Mouse (Mus musculus) hindbrain, embryonic 12.5 days (tissue): Measurements from ENCODE around the gene Pgc. TPM values are rescaled to one million over a fixed set of nuclear protein-coding genes. Genes with fewer than 3 reads are reported as not detected.

Experiments used
- ATAC-seq: fragments of 200-750 bp; cut with Nextera tagmentation; 2 replicates; pipeline ENCODE4 v1.8.0; 2017; ENCODE audit warnings: moderate TSS enrichment; ENCODE audit not compliant: low FRiP score
- H3K27ac ChIP-seq: fragments of 300-500 bp; sonication (generic); 2 replicates; pipeline ENCODE4 v1.5.1; 2016; ENCODE audit warnings: mild to moderate bottlenecking
- H3K27me3 ChIP-seq: fragments of 300-500 bp; sonication (generic); 2 replicates; pipeline ENCODE4 v1.6.1; 2016; ENCODE audit warnings: mild to moderate bottlenecking
- H3K36me3 ChIP-seq: fragments of 300-500 bp; sonication (generic); 2 replicates; pipeline ENCODE4 v1.6.1; 2016; ENCODE audit warnings: mild to moderate bottlenecking
- H3K4me1 ChIP-seq: fragments of 300-500 bp; sonication (generic); 2 replicates; pipeline ENCODE4 v1.6.1; 2016
- H3K4me2 ChIP-seq: fragments of 300-500 bp; sonication (generic); replicated peaks from 2 replicates; pipeline ENCODE4 v1.6.1; 2016; ENCODE audit warnings: mild to moderate bottlenecking
- H3K4me3 ChIP-seq: fragments of 300-500 bp; sonication (generic); 2 replicates; pipeline ENCODE4 v1.5.1; 2016; ENCODE audit warnings: mild to moderate bottlenecking
- H3K9ac ChIP-seq: fragments of 300-500 bp; sonication (generic); 2 replicates; pipeline ENCODE4 v1.6.1; 2016; ENCODE audit warnings: mild to moderate bottlenecking, moderate library complexity
- H3K9me3 ChIP-seq: fragments of 300-500 bp; sonication (generic); replicated peaks from 2 replicates; pipeline ENCODE4 v1.6.1; 2016; ENCODE audit warnings: mild to moderate bottlenecking
- WGBS: fragments of 180-500 bp; shearing (Covaris S2); methylation state at CpG from one replicate; pipeline ENCODE4 v1.1.7; 2016; 5-methylcytosine and 5-hydroxymethylcytosine counted together
- polyA plus RNA-seq: library from polyadenylated mRNA; unstranded; fragments of >200 nt; fragmentation: Nextera tagmentation; extraction: Ambion mirVana; gene quantifications from 2 replicates; pipeline ENCODE4 v1.2.1, GENCODE M21; 2016

The Pgc gene
- polyA plus RNA-seq, 1 experiment from 2014 or later: not detected

DNA sequence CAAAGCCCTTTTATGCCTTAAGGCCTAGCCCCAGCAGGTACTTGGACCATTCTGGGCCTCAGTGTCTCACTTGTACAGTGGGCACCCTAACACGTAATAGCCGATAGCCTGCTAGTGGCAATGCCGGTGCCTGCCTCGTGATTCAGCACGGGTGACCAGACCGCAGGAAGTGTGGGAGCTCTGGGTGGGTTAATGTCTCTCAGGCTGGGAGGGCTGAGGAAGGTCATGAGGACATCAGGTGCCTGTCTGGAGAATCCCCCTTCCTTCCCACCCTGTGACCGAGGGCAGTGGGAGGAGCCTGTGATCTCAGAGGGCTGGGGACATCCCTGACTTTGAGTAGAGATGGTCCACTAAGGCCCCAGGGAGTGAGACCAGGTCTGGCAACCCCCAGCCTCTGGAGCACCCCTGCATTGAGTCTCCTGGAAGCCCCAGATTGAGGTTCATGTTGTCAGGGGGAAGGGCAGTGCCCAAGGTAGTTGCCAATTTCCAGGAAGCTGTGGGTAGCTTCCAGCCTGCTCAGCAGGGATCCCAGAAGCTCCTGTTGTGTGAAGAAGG is 30.5 kb downstream of the Pgc start:
- H3K4me3 ChIP-seq: no peak overlapping the region
- 85% methylated on average over 7 of the region's 7 CpGs for WGBS
- no peak overlapping the region for H3K9ac ChIP-seq
- no peaks in the 10 kb centered on the region for H3K9me3 ChIP-seq
- H3K4me2 ChIP-seq: no peak overlapping the region
- H3K27ac ChIP-seq: no peak overlapping the region
- no peaks in the 10 kb centered on the region for H3K4me1 ChIP-seq
- no peak for ATAC-seq
- H3K27me3 ChIP-seq: no peaks in the 10 kb centered on the region
- H3K36me3 ChIP-seq: no peaks in the 10 kb centered on the region

DNA sequence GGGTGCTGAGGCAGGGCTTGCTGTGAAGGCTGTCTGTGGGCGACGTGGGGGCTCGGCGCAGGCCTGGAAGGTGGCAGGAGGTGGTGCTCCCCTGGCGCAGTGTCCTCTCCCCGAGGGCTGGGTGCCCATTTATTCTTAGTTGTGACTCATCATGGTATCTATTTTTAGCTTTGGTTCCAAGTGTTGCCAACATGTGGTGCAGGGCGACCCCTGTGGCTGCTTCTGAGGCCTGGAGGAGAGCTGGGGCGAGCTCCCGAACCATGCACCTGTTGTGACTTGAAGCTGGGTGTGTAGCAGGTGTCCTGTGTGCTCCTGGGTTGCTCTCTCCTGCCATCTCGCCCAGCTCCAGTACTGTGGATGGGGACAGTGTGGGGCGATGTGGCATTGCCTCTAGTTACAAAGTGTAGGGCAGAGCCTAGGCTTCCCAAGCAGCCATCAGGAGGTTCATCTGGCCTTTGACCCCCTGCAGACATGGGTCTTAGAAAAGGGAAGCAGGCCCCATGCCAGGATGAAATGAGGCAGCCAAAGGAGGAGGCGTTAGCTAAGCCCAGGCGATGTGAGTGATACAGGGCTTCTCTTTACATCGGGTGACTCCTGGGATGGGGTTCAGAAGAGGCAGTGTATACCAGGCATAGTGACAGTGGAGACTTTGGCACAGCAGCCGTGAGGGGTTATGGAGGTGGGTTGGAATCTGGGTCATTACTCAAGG is 33.2 kb downstream of the Pgc start:
- Histone ChIP-seq H3K36me3 (no peaks in the 10 kb centered on the region), H3K9me3 (no peaks in the 10 kb centered on the region), H3K4me3 (no peak overlapping the region), H3K27me3 (no peaks in the 10 kb centered on the region), H3K4me1 (peaks cover 8% of the 10 kb centered on the region), H3K9ac (no peak overlapping the region), H3K4me2 (no peak overlapping the region), H3K27ac (no peak overlapping the region)
- no peak for ATAC-seq
- 78% methylated on average over 15 of the region's 15 CpGs for WGBS

DNA sequence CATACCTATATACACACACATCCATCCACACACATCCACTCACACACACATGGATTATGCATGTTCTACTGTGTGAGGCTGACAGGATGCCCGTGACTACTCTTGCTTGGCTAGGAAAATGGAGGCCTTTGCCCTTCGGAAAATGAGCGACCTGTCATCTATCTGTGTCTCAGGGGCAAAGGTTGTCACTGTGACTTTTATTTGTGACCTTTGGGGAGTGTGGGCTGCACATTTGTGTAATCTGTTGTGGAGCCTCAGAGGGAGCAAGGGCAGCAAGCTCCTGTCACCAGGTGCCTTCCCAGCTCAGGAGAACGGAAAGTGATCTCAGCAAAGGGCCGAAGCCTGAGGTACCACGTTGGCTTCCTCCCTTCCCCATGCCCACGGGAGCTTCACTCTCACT is 35.4 kb downstream of the Pgc start:
- Histone ChIP-seq H3K27me3 (0 out of 2 replicates have a peak, but pooled peaks cover 3% of the 10 kb centered on the region), H3K4me1 (peaks cover 8% of the 10 kb centered on the region), H3K9me3 (no peaks in the 10 kb centered on the region), H3K27ac (no peak overlapping the region), H3K9ac (no peak overlapping the region), H3K4me2 (no peak overlapping the region), H3K36me3 (no peaks in the 10 kb centered on the region), H3K4me3 (no peak overlapping the region)
- ATAC-seq: no peak
- WGBS: 78% methylated on average over 7 of the region's 7 CpGs

DNA sequence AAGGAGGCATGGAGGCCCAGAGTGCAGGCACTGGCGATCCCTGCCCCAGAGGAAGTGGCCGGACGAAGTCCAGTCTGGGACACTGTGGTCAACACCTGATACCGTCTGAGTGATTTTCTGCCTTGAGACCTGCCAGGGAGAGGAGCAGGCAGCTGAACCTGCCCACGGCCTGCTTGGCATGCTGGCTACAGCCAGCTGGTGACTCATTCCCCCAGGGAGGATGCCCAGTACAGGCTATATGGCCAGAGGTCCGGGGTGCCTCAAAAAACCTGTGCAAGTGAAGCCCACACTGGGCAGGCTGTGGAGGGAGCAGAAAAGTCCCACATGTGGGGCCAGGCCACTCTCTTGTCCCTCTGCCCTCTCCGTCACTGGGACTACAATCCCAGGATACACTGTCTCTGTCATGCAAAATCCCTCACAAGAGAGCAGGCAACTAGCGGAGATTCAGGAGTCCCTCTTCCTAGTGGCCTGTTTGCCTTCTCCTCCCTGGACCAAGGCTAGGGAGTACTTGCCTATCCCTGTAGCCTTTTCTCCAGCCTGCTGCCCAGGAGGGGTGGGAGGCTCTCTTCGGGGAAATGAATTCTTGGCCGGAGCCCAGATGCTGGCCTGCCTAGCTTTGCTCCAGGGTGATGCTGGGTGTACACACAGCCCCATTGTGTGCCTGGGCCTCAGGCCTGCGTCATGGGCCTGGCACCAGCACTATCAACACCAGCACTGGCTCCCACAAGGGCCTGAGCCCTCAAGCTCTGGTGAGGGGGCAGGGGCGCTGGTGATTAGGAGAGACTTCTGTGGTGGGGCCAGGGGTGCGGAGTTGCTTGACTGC is 36.1 kb downstream of the Pgc start:
- peak overlapping the region; percentile 41; the same call in 1 of the 2 replicates for H3K27ac ChIP-seq
- 0 out of 2 replicates have a peak overlapping the region, but pooled peaks have one; percentile 6 for H3K9ac ChIP-seq

DNA sequence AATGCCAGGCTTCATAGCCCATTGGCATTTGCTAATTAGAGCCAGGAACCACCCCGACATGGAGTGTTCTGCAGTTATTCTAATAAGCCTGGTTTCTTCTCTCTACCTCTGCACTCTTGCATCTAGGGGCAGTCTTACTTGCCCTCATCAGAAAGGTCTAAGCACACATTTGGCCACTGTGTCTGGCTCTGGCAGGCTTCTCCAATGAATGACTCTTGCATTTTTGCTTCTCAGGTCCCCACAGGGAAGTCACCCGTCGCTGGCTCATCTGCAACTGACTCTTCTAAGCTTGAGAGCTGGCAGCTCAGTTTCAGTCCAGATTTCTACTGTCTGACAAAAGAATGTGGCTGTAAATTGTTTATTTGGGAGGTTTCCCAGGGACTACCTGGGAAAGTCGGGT is 39.3 kb downstream of the Pgc start:
- 82% methylated on average over 4 of the region's 4 CpGs for WGBS
- peaks cover 8% of the 10 kb centered on the region for H3K4me1 ChIP-seq
- H3K27me3 ChIP-seq: 0 out of 2 replicates have a peak, but pooled peaks cover 3% of the 10 kb centered on the region
- H3K36me3 ChIP-seq: no peaks in the 10 kb centered on the region
- no peak overlapping the region for H3K4me2 ChIP-seq
- no peak overlapping the region for H3K4me3 ChIP-seq
- no peaks in the 10 kb centered on the region for H3K9me3 ChIP-seq
- H3K27ac ChIP-seq: no peak overlapping the region
- no peak for ATAC-seq
- no peak overlapping the region for H3K9ac ChIP-seq

More for the DNA sequence above, 36.1 kb downstream of the Pgc start:
- no peak overlapping the region for H3K4me3 ChIP-seq
- no peaks in the 10 kb centered on the region for H3K9me3 ChIP-seq
- H3K4me1 ChIP-seq: peaks cover 8% of the 10 kb centered on the region
- WGBS: 67% methylated on average over 13 of the region's 13 CpGs
- H3K36me3 ChIP-seq: no peaks in the 10 kb centered on the region
- ATAC-seq: peak; percentile 79
- 0 out of 2 replicates have a peak, but pooled peaks cover 3% of the 10 kb centered on the region for H3K27me3 ChIP-seq
- H3K4me2 ChIP-seq: no peak overlapping the region

DNA sequence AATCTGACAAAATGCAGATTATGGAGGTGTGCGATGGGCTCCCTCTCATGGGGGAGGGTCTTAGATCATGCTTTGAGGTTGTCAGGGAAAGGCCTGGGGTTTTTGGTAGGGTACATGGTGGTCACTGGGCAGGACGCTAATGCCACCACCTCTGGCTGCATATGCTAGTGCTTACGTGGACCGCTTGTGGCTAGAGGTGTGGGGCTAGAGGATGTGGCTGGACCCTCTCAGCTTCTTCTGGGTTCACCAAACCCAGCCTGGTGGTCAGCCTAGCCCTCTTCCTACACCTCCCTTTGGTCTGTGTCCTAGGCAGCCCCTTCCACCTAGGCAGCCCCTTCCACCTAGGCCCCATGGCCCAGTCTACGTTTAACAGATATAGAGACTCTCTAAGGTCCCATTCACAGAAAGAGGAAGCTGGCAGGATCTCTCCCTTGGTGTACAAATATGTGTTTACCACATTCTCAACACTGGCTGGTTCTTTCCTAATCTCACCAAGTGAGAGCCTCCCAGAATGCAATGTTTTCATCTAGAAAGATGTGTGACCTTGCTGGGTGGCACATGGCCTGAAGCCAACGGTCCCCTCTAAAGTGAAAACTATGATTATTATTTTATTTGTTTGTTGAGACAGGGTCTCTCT is 39.9 kb downstream of the Pgc start:
- Histone ChIP-seq H3K9me3 (no peaks in the 10 kb centered on the region), H3K4me1 (peaks cover 8% of the 10 kb centered on the region), H3K36me3 (no peaks in the 10 kb centered on the region), H3K4me3 (no peak overlapping the region), H3K9ac (no peak overlapping the region), H3K27ac (no peak overlapping the region), H3K4me2 (no peak overlapping the region), H3K27me3 (0 out of 2 replicates have a peak, but pooled peaks cover 3% of the 10 kb centered on the region)
- ATAC-seq: no peak
- WGBS: 88% methylated on average over 6 of the region's 6 CpGs

DNA sequence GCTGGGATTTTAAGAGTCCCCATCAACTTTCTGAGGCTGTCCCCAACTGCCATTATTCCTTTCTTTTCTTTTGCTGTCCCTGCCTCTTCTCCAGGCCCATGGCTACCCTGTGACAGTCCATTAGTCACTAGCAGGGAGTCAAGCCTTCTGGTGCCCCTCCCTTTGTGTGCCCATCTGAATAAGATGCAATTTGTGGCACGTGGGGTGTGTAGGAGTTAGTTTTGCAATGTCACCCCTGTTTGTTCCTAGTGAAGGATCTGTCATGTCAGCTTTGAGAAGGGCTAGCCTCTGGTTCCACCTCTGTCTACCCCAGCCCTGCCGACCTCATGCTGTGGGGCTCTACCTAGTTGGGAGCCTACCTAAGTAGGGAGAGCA is 40.4 kb downstream of the Pgc start:
- Histone ChIP-seq H3K4me3 (no peak overlapping the region), H3K27ac (no peak overlapping the region), H3K36me3 (no peaks in the 10 kb centered on the region), H3K9ac (no peak overlapping the region), H3K4me1 (peaks cover 8% of the 10 kb centered on the region), H3K4me2 (no peak overlapping the region), H3K27me3 (0 out of 2 replicates have a peak, but pooled peaks cover 3% of the 10 kb centered on the region), H3K9me3 (no peaks in the 10 kb centered on the region)
- ATAC-seq: no peak
- WGBS: 54% methylated on average over 2 of the region's 2 CpGs

DNA sequence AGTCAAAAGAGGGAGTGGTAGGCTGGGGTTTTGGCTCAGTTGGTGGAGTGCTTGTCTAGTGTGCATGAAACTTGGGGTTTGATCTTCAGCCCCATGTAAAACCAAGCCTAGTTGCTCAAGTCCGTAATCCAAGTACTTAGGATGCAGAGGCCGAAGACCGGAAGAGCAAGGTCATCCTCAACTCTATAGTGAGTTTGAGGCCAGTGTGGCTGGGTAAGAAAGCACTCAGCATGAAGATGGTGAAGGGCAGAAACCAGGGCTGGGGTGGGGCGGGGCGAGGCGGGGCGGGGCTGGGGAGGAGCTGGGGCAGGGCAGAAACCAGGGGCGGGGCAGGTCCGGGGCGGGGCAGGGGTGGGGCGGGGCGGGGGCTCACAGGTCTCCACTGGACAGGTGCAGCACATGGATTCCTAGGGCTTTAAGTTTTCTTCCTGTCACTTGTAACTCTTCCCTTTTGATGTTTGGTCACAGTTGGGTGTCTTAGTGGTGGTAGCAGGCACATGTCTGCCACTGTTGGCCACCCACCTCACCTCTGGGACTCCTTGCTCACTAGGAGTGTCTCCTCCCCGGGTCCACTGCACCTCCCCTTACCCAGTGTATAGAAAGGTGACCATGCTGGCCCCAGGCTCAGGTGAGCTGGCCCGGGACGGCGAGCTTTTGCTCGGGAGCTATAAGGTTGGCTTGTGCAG is 41.0 kb downstream of the Pgc start:
- 61% methylated on average over 10 of the region's 17 CpGs for WGBS
- H3K27ac ChIP-seq: no peak overlapping the region
- H3K36me3 ChIP-seq: no peaks in the 10 kb centered on the region
- no peak for ATAC-seq
- no peak overlapping the region for H3K9ac ChIP-seq
- H3K4me3 ChIP-seq: no peak overlapping the region
- peaks cover 5% of the 10 kb centered on the region for H3K4me1 ChIP-seq
- H3K9me3 ChIP-seq: no peaks in the 10 kb centered on the region
- H3K4me2 ChIP-seq: no peak overlapping the region
- 0 out of 2 replicates have a peak, but pooled peaks cover 3% of the 10 kb centered on the region for H3K27me3 ChIP-seq

DNA sequence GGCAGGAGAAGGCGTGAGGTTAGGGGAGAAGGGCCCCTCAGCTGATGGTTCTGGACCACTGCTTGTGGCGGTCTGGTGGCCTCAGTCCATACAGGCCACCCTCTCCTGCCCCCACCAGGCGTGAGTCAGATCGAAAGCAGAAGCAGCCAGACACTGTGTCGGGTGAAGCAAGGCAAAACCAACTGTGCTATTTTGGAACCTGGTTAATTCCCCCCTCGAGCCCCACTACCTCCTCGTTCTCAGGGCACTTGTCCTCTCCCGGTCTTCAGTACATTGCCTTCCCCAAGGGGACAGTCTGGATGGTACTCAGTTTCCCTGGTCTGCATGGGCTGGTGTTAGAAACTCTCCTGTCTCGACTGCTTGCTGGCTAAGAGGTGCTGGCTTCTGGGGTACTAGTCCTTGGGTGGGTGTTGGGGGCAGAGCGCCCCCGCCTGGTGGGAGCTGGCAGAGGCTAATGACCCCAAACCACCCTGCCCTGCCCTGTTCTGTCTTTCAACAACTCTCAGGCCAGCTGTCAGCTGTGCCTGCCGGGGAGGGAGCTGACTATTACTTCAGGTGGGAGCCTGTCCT is 42.1 kb downstream of the Pgc start:
- no peak for ATAC-seq
- H3K4me3 ChIP-seq: no peak overlapping the region
- no peak overlapping the region for H3K4me2 ChIP-seq
- H3K9me3 ChIP-seq: no peaks in the 10 kb centered on the region
- 51% methylated on average over 12 of the region's 12 CpGs for WGBS
- H3K27me3 ChIP-seq: 0 out of 2 replicates have a peak, but pooled peaks cover 3% of the 10 kb centered on the region
- H3K9ac ChIP-seq: no peak overlapping the region
- H3K27ac ChIP-seq: no peak overlapping the region
- no peaks in the 10 kb centered on the region for H3K4me1 ChIP-seq
- H3K36me3 ChIP-seq: no peaks in the 10 kb centered on the region

DNA sequence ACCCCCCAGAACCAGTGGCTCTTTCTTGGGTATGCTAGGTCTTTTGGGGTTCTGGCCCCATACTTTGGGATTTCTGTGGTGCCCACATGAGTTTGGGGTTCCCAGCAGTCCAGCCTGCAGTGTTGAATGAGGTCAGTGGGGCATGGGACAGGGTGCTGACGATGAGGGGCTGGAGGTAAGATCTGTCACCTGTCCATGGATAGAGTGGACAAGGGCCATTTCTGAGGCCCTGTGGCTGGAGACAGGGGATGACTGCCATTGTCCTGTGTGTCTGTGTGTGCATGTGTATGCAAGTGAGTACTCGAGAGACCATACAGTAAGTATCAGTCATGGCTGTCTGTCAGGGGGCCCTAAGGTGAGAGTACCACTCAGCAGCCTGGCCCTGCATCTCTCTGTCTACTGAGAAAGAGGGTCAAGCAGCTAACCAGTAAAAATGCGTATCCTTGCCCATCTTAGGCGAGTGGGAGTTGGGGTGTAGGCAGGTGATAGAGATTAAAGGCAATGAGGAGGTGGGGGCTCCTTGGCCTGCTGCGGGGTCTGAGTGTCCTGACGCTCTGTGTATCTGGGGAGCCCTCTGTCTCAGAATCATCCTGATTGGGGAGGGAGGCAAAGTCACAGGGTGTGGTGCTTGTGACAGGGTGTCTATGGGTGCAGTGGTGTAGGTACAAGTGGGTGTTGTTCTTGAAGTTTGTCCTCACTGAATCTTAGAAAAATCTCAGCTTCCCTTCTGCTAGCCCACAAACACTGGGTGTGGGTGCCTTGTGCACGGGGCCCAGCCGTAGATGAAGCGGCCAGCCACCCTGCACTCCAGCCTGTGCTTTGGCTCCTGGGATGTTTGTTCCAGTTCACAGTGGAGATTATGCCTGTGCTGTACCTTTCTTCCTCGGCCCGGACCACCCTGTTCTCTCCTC is 43.0 kb downstream of the Pgc start:
- Histone ChIP-seq H3K27me3 (0 out of 2 replicates have a peak, but pooled peaks cover 3% of the 10 kb centered on the region), H3K4me3 (no peak overlapping the region), H3K4me1 (no peaks in the 10 kb centered on the region), H3K4me2 (no peak overlapping the region), H3K9me3 (no peaks in the 10 kb centered on the region), H3K9ac (no peak overlapping the region), H3K27ac (no peak overlapping the region), H3K36me3 (no peaks in the 10 kb centered on the region)
- no peak for ATAC-seq
- 87% methylated on average over 11 of the region's 11 CpGs for WGBS

DNA sequence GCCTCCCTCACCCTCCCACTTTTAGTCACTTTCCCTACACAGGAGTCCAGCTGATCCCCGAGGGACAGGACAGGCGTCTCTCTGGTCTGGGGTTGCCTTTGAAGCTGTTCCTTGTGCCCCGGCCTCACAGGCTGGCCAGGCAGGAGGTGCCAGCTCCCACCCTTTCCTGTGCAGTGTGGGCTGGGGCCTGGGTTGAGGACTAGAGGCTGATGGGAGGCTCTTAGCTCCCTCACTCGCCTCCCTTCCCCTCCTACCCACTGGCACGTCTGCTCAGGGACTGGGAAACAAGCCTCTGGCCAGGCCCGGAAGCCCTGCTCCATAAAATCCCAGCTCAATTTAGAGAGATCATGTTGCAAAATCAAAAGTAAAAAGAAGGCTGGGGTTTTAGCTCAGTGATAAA is 47.0 kb downstream of the Pgc start:
- Histone ChIP-seq H3K4me3 (no peak overlapping the region), H3K4me2 (no peak overlapping the region), H3K27ac (no peak overlapping the region), H3K27me3 (no peaks in the 10 kb centered on the region), H3K4me1 (no peaks in the 10 kb centered on the region), H3K9ac (no peak overlapping the region), H3K9me3 (no peaks in the 10 kb centered on the region), H3K36me3 (no peaks in the 10 kb centered on the region)
- 55% methylated on average over 6 of the region's 6 CpGs for WGBS
- no peak for ATAC-seq
